Mouse (Mus musculus): ENCODE results near the gene Gm10490. TPM values are rescaled to one million over a fixed set of nuclear protein-coding genes. Genes with fewer than 3 reads are reported as not detected.
"Not testable (repeated sequence)": the region's sequence is repeated elsewhere in the genome, so short reads cannot be mapped to it uniquely, and the experiment has no call there.

Gene Gm10490
- not detected for total RNA-seq (2021)

- intact Hi-C loops (cut with DNase I); DNase-seq: not testable (repeated sequence)
These were observed at the start of gene Gm10490 for GRCm38 (mm10) chrX:7909242-7909641. TSS of gene Gm10490 (plus strand) at chrX:7909542.

GRCm38 (mm10) chrX:7863181-7863580 is 46.2 kb upstream of the Gm10490 start:
- intact Hi-C loops (cut with DNase I) = no loop called here
- no peak for DNase-seq

DNA sequence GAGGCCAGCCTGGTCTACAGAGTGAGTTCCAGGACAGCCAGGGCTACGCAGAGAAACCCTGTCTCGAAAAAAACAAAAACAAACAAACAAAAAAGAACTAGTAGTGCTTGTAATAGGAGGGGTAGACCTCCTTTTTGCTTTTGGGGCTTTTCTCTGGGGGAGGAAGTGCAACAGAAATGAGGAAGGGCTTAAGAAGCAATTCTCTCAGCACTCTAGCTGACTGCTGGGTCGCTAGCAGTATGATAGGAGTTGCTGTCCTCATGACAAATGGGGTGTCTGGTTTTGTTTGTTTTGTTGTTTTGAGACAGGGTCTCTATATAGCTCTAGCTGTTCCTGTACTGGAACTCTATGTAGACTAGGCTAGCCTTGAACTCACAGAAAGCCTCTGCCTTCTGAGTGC is 44.8 kb upstream of the Gm10490 start:
- no peak for DNase-seq
- intact Hi-C loops (cut with DNase I) = no loop called here

DNA sequence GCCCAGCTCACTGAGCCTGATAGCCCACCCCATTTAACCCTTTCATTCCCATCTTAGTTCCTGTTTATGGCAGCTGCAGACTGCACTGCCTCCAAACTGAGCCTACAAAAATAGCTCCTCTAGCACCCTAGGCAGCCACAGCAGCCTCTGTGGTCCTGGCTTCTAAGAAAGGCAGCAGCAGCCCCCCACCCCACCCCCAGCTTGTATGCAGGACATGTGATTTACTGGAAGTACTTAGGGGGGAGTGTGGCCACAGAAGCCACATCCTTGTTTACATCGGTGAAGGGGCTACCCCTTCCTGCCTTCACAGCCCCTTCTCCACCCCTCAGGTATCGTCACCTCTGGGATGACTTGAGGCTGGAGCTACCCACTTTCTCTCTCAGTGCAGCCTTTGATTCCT is 44.0 kb upstream of the Gm10490 start:
- no peak for DNase-seq
- intact Hi-C loops (cut with DNase I) = no loop called here

- intact Hi-C loops (cut with DNase I) = no loop called here
- no peak for DNase-seq
These were observed 43.6 kb upstream of the Gm10490 start for GRCm38 (mm10) chrX:7865786-7866185.

DNA sequence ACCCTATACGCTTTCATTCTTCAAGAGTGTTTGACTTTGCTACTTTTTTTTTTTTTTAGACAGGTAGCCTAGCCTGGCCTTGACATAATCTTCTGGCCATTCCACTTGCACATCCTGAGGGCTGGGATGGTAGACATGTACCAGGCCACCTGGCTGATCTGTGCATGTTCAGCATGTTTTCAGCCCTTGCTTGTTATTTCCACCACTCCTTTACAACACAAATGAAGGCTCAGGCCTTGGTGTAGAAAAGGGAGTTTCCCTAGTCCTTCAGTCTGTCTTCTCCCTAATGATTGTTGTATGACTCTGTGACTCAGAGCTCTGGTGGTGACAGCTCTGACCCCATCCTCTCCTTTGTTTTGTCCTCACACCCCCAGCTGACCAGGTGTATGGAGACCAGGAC is 42.2 kb upstream of the Gm10490 start:
- no peak for DNase-seq
- intact Hi-C loops (cut with DNase I) = no loop called here

DNA sequence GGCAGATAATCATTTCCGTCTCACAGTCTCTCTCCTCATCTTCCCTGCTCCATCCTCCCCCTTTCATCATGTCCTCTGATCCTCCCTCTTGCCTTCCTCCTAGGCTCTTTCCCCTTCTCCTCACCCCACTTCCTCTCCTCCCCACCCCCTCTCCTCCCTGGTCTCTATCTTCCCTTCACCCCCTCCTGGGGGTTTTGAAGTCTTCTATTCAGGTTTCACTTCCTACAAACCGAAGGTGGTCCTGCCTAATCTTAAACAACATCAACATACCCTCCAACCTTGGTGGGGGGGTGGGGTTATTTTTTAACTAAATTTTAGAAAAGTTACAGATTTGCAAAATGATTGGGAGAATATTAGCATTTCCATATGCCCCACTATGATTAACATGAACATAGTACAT is 40.8 kb upstream of the Gm10490 start:
- DNase-seq = no peak
- intact Hi-C loops (cut with DNase I) = no loop called here

- no peak for DNase-seq
- intact Hi-C loops (cut with DNase I) = no loop called here
These were observed 39.5 kb upstream of the Gm10490 start for GRCm38 (mm10) chrX:7869826-7870225.

DNA sequence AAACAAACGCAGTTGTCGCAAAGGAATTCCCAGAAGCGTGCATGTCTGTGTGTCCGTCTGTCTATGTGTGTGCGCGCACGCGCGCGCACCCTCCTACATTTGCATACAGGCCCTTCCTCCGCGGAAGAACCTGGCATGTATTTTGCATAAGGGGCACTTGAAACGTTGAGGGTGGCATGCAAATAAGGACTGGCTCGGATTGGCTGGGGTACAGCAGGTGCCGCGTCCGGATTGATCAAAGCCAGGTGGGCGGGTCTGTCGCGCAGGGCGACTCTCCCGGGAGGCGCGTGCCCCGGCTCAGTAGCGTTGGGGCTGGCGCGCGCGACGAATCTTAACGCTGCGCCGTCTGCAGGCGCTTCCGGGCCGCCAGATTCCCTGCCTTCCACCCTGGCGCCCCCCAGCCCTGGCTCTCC is 31.3 kb upstream of the Gm10490 start, which contains the start of gene Pim2:
TSS of gene Pim2 (plus strand) at position 256 of the 413 bp plus-strand sequence.
- intact Hi-C loops (cut with DNase I) = no loop called here
- peak; percentile 57 to 61 for DNase-seq

DNA sequence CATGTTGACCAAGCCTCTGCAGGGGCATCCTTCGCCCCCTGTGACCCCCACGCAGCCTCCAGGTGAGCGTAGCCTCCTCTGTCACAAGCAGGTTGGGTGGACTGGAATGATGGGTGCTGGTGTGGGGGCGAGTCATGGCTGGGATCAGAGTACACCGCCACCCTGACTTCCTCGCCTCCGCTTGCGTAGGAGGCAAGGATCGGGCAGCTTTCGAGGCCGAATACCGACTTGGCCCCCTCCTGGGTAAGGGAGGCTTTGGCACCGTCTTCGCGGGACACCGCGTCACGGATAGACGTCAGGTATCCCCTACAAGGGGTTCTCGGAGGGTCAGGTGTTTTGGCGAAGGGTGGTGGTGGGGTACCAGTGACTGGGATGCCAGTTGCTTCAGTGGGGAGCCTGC is 30.8 kb upstream of the Gm10490 start:
- intact Hi-C loops (cut with DNase I) = no loop called here
- no peak for DNase-seq

DNA sequence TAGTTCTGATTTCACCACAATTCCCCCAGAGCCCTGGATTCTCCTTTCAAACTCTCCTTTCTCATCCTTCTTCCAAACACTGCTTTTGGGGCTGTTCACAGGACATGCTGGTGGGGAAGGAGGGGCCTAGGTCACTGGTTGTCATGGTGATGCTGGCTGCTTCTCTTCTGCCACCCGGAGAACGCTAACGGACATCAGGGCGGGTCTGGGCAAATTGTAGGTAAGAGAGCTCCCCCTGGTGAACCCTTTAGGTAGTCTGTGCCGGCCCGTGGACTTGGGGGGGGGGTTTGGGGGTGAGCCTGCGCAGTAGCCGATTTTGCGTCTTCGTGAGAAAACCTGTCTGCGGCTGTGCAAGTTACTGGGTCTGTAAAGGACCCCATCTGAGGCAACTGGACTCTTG is 29.5 kb upstream of the Gm10490 start:
- peak; percentile 39 to 40 for DNase-seq
- intact Hi-C loops (cut with DNase I) = loop anchor here (10.0 kb wide), 1 partner anchor 85 kb away; no protein-coding TSS in a partner anchor

DNA sequence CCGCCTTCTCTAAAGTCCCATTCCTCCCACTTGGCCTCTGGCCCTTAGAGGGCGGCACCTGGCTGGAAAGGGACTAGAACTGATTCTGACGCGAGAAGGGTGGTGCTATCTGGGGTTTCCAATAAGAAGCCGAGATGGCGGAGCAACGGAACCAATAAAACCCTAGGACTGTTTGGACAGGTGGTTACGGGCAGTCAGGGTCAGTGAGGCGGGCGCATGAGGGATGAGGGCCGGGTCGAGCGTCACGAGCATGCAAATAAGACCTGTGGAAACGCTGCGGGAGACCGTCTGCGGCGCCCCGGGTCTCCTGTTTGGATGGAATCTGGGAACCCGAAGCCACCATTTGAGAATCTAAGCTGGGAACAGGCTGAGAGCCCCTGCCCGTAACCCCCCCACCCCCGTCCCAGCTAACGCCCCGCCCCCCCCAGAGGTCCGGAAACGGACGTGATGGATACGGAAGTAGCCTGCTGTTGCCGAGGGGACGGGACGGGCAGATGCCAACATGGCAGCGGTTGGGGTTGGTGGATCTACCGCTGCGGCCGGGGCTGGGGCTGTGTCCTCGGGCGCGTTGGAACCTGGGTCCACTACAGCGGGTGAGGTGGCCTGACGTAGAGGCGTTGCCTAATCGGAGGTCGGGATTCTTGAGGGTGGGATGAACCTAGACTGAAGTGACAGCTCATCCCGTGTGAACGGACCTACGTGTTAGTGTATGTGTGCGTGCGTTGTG is 25.3 kb upstream of the Gm10490 start, which contains the start of gene Slc35a2:
TSS of gene Slc35a2 (plus strand) at position 188 of the 727 bp plus-strand sequence.
- intact Hi-C loops (cut with DNase I) = loop anchor here (10.0 kb wide), 1 partner anchor 89 kb away; no protein-coding TSS in a partner anchor
- DNase-seq = peak; percentile 83 to 84

- intact Hi-C loops (cut with DNase I) = no loop called here
These were observed 11.1 kb upstream of the Gm10490 start for GRCm38 (mm10) chrX:7898211-7898610.

GRCm38 (mm10) chrX:7898880-7899874 is 10.2 kb upstream of the Gm10490 start, which contains the start of the genes Pqbp1 and Timm17b:
TSS of gene Pqbp1 (minus strand) at chrX:7899269.
TSS of gene Timm17b (plus strand) at chrX:7899357.
- intact Hi-C loops (cut with DNase I) = no loop called here
- DNase-seq = peak; percentile 80 to 81

More at GRCm38 (mm10) chrX:7898211-7898610, 11.1 kb upstream of the Gm10490 start:
- DNase-seq = no peak

- intact Hi-C loops (cut with DNase I) = loop anchor here (5.0 kb wide), 1 partner anchor 168 kb away; the partner anchor contains the start of gene Suv39h1
- no peak for DNase-seq
These were observed 4.9 kb upstream of the Gm10490 start for GRCm38 (mm10) chrX:7904441-7904840.

GRCm38 (mm10) chrX:7907735-7908134 is 1.6 kb upstream of the Gm10490 start, which contains the start of gene Gm10491:
TSS of gene Gm10491 (minus strand) at chrX:7907835.
- DNase-seq = no peak
- intact Hi-C loops (cut with DNase I) = no loop called here

- intact Hi-C loops (cut with DNase I) = no loop called here
- DNase-seq = no peak
These were observed 1.1 kb downstream of the Gm10490 start for GRCm38 (mm10) chrX:7910473-7910872.

GRCm38 (mm10) chrX:7915669-7916068 is 6.3 kb downstream of the Gm10490 start:
- peak in 1 of 2 experiments; percentile 14 for DNase-seq
- intact Hi-C loops (cut with DNase I) = loop anchor here (2.0 kb wide), 1 partner anchor 101 kb away; no protein-coding TSS in a partner anchor

GRCm38 (mm10) chrX:7917960-7918359 is 8.6 kb downstream of the Gm10490 start:
- DNase-seq; intact Hi-C loops (cut with DNase I): not testable (repeated sequence)

DNA sequence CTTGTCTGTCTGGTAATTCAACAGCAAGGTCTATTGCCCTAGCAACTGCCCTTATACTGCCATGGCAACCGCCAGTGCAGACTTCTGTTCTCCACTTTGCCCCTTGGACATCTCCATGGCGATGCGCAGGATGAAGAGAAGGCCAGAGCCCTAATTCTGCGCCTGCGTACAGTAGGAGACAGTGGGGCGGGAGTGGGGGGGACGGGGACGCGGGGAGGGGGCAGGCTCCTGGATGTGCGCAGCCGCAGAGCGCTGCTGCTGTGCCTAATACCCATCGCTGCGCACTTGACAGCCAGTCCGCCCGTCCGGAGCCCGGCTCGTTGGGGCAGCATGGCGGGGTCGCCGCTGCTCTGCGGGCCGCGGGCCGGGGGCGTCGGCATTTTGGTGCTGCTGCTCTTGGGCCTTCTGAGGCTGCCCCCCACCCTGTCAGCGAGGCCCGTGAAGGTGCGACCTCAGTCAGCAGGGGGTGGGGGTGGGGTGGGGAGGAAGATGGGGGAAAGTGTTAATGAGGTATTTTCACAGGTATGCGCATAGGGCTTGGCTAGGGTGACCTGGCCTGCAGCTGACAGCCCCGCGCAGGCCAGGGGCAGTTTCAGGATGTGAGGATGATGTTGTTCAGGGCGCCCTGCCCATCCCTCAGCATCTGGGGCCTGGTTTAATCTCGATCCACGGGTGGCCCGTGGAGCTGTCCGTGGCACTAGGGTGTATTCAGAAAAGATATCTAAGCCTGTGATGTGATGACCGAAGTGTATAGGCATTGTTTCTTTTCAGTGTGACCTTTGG is 10.4 kb downstream of the Gm10490 start, which contains the start of gene Pcsk1n:
TSS of gene Pcsk1n (plus strand) at position 222 of the 783 bp plus-strand sequence.
- intact Hi-C loops (cut with DNase I) = no loop called here
- DNase-seq = no peak

All from heart, postnatal 36 days (tissue).